Mouse (Mus musculus) olfactory bulb, adult 2 months (tissue): ENCODE data around the gene Gal3st2b.
"Not testable (repeated sequence)": the region's sequence is repeated elsewhere in the genome, so short reads cannot be mapped to it uniquely, and the experiment has no call there.

ENCODE experiments used
- CTCF ChIP-seq: fragments of 200-500 bp; IDR thresholded peaks from 2 replicates; pipeline ENCODE4 v1.5.1; 2012; ENCODE audit warnings: low read depth, mild to moderate bottlenecking, low read length, moderate library complexity; ENCODE audit not compliant: insufficient read depth
- POLR2A ChIP-seq: fragments of 200-500 bp; IDR thresholded peaks from 2 replicates; pipeline ENCODE4 v1.6.1; 2012; ENCODE audit warnings: mild to moderate bottlenecking, low read depth, low read length, moderate library complexity; ENCODE audit not compliant: insufficient read depth

- not testable (repeated sequence) for TF ChIP-seq CTCF, POLR2A
Observed at GRCm38 (mm10) chr1:93911877-93912276, 6.2 kb upstream of the Gal3st2b start.
